Mouse (Mus musculus): ENCODE measurements at regions not wholly inside any gene's neighbourhood (a gene's known extent, or its start where the extent isn't known, plus 50 kb on each side); places are given as distances from the start of the nearest gene placed in this dataset.

GRCm38 (mm10) chr17:45928013-45928412 is 104.2 kb downstream of the Vegfa start:
- no peak for DNase-seq

DNA sequence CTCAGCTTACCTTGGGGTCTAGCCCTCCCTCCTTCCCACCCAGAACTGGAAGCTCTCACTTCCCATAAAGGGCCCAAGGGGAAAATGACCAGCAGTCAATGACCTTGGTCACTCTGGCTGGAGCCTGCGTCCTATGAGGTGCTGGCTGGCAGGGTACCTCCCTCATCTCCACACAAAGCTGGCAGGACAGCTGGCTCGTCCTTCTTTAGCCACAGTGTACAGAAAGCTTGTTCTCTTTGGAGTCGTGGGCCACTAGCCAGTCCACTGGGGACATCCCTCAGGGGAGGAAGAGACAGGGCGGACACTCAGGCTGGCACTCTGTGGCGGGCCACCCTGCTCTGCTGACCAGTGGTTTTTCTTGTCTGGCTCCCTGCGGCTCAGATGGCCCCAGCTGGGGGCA is 106.3 kb downstream of the Vegfa start:
- no peak for DNase-seq

- DNase-seq = no peak
Observed at GRCm38 (mm10) chr17:45924595-45924994, 107.6 kb downstream of the Vegfa start.

GRCm38 (mm10) chr17:45923217-45923730 is 108.9 kb downstream of the Vegfa start:
- no peak for DNase-seq

DNA sequence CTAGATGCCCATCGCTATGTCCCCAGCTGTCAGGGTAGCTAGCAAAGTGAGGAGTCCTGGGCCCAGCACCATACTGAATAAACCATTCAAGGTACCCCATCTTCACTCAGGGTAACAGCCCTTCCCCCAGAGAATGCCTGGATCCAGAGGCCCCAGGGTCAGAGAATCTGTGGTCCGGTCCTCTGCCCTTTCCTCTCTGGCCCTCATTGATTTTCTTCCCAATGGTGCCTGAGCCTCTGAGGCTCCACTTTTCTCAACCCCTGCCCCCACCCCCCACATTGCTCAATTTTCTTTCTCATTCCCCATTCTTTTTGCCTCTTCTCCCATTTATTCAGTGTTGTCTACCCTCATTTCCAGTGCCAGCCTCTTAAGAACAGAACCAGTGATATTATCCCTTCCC is 114.5 kb downstream of the Vegfa start:
- no peak for DNase-seq

GRCm38 (mm10) chr17:45916937-45917336 is 115.2 kb downstream of the Vegfa start:
- no peak for DNase-seq

DNA sequence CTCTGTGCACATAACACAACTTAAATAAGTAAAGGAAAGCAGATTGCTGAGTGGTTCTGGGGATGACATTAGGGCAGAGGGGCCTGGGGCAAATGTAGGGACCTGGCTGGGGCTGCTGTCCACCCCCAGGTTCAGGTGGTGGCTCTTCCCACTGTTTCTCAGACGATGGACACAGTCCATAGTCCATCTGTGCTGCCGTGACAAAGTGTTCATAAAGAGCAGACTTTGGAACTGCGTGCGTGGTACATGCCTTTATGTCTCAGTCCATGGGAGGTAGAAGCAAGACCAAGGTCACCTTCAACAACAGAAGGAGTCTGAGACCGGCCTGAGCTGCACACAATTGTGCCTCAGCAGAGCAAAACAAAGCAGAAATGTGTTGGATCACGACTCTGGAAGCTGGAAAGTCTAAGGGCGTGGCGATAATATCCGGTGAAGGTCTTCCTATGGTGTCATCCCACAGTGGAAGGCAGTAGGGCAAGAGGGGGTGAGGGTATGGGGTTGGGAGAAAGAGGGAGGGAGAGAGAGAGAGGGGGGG is 117.4 kb downstream of the Vegfa start:
- DNase-seq = no peak

DNA sequence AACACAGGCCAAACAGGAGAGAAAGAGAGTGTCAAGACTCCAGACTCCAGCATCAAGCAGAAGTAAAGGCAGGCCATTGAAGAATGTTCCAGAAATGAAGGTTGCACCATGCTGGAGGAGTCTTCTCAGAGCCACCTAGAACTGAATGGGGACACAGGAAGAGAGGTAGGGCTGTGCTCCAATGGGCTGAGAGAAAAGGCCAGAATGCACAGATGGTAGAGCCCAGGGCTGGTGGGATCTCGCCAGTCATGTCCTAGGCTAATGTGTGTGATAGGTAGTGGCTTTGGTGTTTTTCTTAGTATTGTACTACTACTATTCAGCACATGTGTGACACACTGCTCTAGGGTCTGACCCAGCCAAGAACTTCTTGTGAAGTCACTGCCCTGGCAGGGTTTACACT is 117.9 kb downstream of the Vegfa start:
- no peak for DNase-seq

GRCm38 (mm10) chr17:45913671-45914070 is 118.5 kb downstream of the Vegfa start:
- DNase-seq = no peak

DNA sequence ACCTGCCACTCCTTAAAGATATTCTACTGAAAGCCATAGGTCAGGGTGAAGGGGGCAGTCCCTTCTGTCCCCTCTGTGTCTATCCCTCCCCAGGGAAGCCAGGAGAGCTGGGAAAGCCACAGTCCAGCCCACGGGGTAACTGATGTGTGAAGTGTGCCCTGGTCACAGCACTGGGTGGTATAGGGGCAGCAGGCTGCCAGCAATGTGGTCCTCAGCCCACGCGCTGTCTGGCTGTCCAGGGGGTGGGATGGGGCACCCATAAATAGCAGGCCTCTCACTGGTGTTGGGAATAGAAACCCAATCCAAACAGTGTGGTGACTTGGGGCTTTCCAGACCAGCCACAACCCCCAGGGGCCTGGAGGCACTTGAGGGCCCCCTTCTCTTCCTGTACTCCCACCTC is 120.0 kb downstream of the Vegfa start:
- DNase-seq = no peak

- DNase-seq = no peak
Observed at GRCm38 (mm10) chr17:45911201-45911731, 120.9 kb downstream of the Vegfa start.

GRCm38 (mm10) chr17:45910245-45910644 is 121.9 kb downstream of the Vegfa start:
- no peak for DNase-seq

GRCm38 (mm10) chr17:45907587-45907986 is 124.6 kb downstream of the Vegfa start:
- DNase-seq = no peak

DNA sequence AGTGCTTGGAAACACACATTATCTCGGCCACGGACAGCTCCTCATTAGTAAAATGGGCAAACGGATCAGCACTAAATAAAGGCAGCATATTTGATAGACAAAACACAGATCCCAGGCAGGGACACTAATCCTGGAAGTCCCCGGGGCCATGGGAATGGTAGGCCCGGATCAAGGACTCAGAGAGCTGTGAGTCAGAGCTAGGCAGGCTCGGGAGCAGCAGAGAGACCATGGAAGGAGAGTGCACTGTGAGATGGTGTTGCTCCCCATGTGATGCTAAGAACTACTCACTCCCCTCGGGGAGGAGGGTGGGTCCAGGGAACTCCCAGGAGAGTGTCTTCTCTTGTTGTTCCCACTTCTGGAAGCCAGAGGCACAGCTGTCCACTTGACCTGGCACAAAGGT is 126.6 kb downstream of the Vegfa start:
- no peak for DNase-seq

DNA sequence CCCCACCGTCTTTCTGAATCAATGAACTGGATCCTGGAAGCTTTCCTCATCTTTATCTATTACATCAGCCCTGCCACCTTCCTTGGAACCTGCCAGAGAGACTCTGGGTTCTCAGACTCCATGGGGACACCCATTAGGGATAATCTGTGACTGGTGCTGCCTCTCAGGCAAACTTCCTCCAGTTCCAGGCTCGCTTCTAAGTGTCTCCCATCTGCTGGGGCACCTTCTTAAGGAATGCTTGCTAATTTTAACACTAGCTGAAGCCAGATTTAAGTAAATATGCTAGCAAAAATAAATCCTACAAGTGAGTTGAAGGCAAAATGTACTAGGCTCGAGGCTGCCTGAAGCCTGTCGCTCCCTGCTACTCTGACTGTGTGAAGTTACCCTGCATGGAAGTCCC is 127.9 kb downstream of the Vegfa start:
- DNase-seq = peak; percentile 34

DNA sequence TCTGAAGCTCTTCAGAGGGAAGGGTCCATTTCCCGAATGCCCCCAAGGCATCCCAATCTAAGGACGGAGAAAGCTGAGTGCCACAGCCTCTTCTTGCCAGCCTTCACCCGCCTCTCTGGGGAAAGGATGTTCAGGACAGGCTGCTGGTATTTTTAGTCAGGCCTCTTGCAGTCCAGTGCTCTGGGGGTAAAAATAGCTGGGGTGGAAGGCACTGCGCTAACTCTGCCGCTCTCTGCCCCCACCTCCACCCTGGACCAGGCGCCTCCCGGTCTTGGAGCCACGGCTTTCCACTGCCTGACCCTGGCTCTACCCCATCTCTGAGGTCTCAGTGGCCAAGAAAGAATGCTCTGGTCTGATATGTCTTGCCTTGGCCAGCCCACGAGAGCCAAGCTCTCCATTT is 128.9 kb downstream of the Vegfa start:
- no peak for DNase-seq

DNA sequence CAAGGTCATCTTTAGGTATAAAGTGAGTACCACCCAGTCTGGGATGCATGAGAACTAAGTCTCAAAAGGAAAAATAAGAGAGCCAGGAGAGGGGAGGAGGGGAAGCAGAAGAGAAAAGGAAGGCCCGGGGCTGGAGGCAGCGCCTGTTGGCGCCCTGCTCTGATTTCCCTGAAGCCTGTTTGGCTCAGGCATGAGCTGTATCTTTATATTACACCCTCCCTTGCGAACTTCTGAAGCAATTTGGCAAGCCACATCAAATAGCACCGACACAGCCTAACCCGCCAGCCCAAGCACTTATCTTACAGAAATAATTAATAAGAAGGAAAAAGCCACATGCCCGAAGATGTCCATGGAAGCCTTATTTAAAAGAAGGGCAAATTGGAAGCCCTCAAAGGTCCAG is 129.5 kb downstream of the Vegfa start:
- no peak for DNase-seq

- DNase-seq = no peak
Observed at GRCm38 (mm10) chr17:45896922-45897302, 135.3 kb downstream of the Vegfa start.

GRCm38 (mm10) chr17:45896142-45896921 is 135.8 kb downstream of the Vegfa start:
- DNase-seq = no peak

- no peak for DNase-seq
Observed at GRCm38 (mm10) chr17:45894166-45894565, 138.0 kb downstream of the Vegfa start.

GRCm38 (mm10) chr17:45893698-45894097 is 138.5 kb downstream of the Vegfa start:
- peak; percentile 34 for DNase-seq

- DNase-seq = no peak
Observed at GRCm38 (mm10) chr17:45893094-45893493, 139.1 kb downstream of the Vegfa start.

- DNase-seq = no peak
Observed at GRCm38 (mm10) chr17:45889451-45889850, 142.7 kb downstream of the Vegfa start.

GRCm38 (mm10) chr17:45889051-45889450 is 143.1 kb downstream of the Vegfa start:
- DNase-seq = no peak
